Mouse (Mus musculus) brain, embryonic 14.5 days (tissue): ENCODE data around the gene Chd1l.

ENCODE experiments used
- CTCF ChIP-seq: fragments of 200-500 bp; IDR thresholded peaks from 2 replicates; pipeline ENCODE4 v1.5.1; 2012; ENCODE audit warnings: inconsistent platforms, mild to moderate bottlenecking, moderate library complexity, borderline replicate concordance; ENCODE audit not compliant: insufficient read depth, insufficient read length; ENCODE audit errors: extremely low read depth
- POLR2A ChIP-seq: fragments of 200-500 bp; IDR thresholded peaks from 2 replicates; pipeline ENCODE4 v1.6.1; 2012; ENCODE audit warnings: mild to moderate bottlenecking, inconsistent platforms, borderline replicate concordance; ENCODE audit not compliant: poor library complexity, insufficient read depth, insufficient read length, severe bottlenecking; ENCODE audit errors: extremely low read depth

DNA sequence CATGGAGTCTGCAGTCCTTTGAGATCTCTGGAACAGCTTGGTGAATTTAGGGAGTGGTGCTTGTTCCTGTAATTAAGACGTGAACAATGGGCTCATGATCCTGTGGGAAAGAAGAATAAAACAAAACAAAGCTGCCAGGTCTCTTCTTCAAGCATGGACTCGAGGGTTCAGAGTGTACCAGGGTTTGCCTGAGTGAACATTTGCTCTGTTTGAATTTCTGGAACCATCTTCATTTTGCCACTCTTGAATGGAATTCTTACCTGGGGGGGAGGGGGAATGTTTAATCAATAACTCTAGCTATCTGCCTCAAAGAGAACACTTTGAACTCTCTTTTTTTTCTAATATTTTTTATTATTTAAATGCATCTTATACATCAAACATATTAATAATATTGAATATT lies 14.6 kb upstream of the Chd1l start:
- TF ChIP-seq CTCF (no peak), POLR2A (no peak)
